Mouse (Mus musculus): ENCODE data around the gene Zfp612.
"Not testable (repeated sequence)": the region's sequence is repeated elsewhere in the genome, so short reads cannot be mapped to it uniquely, and the experiment has no call there.

Gene Zfp612

DNA sequence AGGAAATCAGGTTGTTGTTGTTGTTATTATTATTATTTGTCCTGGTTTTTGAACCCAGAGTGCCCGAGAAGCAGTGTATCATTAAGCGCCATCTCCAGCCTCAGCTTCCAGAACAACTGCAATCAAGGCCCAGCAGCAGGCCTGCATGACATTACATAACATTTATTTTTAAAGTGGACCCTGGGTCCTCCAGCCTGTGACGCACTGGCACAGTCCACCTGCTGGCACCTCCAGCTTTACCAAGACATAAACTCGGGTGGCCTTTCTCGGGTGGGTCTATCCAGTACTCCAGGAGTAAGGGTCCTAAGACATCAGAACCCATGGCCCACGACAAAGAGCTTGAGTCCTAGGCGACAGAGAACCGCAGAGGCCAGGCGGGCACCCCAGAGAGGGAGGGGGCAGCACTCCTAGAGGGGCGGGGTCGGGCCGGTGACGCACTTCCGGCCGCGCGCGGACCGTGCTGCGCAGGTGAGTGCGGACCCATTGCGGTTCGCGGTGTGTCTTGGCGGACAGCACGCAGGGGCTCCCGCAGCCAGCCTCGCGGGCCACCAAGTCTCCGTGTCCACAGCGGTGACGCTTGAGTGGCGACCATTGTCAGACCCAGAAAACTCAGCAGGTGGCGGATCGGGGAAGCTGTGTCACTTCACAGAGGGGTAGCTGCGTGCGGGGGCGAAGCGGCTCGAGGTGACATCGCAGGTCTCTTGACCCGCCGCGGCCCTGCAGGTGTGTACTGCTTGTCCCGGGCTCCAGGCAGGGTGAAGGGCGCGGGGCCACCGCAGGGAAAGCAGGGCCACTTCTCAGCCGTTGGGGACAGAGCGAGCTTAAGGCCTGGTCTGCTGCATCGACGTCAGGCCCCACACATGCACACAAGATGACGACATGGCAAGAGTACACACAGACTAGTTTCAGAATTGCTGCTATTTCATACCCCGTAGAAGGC, at the start of gene Zfp612:
Gene Zfp612 (plus strand): TSS at position 465 of the 940 bp plus-strand sequence.
- peak in 1 of 2 experiments; percentile 5 for DNase-seq (ENCODE audit: low spot score in 2 of 2)

DNA sequence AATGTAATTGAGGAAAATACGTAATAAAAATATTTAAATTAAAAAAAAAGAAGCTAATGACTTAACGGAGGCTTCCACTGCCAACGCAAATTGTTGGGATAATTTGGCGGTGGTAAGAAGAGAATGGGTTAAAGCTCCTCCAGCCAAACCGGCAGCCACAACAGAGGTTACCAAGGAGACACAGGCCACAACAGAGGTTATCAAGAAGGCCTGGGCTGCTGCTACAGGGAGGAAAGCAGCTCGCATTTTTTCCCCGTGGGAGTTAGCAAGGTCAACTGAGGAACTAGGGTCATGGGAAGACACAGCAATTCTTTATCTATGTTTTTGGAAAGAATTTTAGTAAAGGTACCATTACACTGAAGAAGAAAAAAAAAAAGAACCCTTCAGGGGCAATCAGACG, 45.8 kb upstream of the Zfp612 start:
- not testable (repeated sequence) for DNase-seq (ENCODE audit: low spot score in 2 of 2)

DNA sequence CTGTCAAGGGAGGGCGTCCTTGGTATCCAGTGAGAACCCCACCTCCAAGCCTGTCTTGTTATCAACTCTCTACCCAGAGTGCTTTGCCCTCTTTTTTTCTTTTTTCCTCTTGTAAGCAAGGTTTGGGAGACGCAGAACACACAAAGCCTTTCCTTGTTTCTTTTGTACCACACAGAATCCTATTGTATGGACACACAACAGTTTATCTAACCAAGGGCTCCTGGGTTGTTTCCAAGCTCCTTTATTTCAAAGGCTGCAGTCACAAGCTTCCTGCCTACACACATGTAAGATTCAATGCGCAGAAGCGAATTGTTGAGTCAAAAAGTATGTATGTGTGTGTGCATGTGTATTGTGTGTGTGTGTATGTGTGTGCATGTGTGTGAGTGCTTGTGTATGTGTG, 45.2 kb upstream of the Zfp612 start:
- no peak for DNase-seq (ENCODE audit: low spot score in 2 of 2)

DNA sequence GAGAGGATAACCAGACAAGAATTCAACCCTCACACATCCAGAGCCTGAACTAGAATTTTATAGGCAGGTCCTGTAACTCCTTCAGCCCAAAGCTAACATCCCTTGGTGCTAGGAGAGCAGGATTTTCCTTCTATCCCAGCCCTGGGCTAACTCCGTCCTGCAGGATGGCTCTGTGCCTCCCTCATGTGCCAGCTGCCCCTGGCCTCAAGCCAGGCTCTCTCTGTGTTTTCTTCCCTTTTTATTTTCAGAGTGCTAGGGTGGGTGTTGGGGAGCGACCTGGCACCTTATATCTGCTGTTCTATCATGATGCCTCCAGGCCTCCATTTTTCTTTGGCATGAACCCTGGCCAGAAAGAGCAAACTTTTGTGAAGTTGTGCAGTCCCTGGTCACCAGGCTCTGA, 43.4 kb upstream of the Zfp612 start:
- DNase-seq (ENCODE audit: low spot score in 2 of 2) = no peak

DNA sequence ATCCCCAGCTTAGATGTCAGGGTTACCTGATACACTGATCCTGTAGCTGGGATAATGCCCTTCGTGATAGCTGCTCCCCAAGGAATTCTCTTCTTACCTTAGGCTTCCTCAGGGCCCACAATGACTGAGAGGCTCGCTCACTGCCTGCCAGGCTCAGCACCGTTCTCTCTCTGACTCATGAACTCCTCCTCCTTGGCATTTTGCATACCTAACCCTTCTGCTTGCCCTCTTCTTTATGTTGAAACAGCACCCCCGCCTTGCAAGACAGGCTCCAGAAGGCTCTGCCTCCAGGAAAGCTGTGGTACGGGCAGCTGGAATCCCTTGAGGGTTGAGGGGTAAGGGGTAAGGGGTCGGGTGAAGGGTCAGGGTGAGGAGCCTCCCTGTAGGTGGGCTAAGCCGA, 40.3 kb upstream of the Zfp612 start:
- DNase-seq (ENCODE audit: low spot score in 2 of 2) = no peak

DNA sequence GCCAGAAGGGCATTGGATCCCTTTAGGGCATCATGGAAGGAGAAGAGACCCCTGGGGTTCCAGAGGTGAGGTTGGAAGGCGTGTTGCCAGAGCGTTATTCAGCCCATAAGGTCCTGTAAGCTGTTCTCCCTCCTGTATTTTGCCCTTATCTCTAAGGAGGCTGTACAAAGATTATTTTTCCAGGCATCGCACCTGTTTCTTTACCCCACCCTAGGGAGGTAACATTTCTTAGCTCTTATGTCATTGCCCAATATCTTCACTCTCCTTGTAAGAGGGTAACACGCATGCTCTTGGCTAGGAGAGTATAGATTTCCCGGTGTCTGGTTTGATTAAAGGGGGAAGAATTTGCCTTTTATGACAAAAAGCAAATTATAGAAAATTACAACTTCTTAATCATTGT, 39.9 kb upstream of the Zfp612 start, which contains the start of gene Chst4:
Gene Chst4 (minus strand): TSS at position 82 of the 400 bp plus-strand sequence.
- no peak for DNase-seq (ENCODE audit: low spot score in 2 of 2)

DNA sequence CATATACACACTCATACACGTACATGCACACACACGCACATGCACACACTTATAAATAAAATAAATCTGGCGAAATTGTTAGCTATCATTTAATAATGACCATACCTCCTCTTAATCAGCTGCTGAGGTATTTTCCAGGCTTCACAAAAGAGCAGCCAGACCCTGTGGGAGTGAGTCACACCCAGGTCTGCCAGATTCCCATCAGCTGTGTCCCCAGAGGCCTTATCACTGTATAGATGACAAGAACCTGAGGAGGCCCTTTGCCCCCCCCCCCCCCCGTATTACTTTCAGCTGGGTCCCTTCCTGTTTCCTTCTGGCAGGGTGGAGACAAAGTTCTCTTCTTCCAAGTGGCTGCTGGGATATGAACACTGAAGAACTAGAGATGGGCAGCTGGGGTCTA, 39.0 kb upstream of the Zfp612 start:
- DNase-seq (ENCODE audit: low spot score in 2 of 2) = no peak

DNA sequence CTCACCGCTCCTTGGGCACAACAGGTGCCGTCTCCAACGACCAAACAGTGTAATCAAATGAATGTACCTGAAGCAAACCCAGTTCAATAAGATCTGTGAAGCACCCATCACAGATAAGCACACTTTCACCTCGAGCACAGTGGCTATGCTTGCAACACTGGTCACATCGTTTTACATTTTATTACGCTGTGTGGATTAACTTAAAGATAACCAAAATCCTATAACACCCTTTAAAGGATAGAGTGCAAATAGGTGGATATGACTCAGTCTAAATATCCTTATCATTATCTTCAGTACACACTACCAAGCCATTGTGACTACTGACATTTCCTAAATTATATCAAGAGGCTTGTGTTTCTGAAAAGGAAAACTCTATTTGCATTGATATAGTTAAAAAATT, 28.3 kb upstream of the Zfp612 start:
- DNase-seq (ENCODE audit: low spot score in 2 of 2) = no peak

DNA sequence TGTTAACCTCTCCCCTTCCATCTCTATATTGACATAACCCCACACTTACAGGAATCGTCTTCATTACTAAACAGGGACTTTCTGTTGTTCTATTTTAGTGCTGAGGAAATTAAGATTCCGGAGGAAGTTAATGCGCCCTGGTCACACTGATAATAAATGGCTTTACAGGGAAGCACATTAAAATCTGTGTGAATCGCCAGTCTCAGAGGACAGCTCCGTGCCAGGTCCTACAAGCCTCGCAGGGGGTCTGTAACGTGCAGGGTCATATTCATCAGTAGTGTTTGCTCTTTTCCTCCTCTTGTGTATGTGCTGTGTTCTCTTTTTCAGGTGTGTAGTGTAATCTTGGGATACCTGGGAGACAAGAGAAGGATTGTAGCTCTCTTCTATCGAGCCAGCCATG, 21.3 kb upstream of the Zfp612 start:
- no peak for DNase-seq (ENCODE audit: low spot score in 2 of 2)

DNA sequence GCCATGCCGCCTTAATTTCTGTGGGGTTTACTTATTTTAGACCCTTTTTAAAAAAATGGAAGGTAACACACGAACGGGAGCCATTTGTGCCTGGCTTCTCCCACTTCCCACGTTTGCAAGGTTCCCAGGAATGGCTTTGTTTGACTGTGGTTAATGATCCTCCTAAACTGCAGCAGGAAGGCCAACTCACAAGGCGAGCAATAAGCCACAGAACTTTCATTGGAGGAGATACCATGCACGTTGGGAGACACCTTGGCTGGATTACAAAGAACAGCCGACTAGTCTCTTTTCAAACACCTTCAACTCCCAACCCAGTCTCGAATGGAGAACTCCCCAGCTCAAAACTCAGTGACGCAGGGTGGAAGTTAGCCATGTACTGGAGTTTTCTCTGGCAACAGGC, 15.4 kb upstream of the Zfp612 start:
- no peak for DNase-seq (ENCODE audit: low spot score in 2 of 2)

DNA sequence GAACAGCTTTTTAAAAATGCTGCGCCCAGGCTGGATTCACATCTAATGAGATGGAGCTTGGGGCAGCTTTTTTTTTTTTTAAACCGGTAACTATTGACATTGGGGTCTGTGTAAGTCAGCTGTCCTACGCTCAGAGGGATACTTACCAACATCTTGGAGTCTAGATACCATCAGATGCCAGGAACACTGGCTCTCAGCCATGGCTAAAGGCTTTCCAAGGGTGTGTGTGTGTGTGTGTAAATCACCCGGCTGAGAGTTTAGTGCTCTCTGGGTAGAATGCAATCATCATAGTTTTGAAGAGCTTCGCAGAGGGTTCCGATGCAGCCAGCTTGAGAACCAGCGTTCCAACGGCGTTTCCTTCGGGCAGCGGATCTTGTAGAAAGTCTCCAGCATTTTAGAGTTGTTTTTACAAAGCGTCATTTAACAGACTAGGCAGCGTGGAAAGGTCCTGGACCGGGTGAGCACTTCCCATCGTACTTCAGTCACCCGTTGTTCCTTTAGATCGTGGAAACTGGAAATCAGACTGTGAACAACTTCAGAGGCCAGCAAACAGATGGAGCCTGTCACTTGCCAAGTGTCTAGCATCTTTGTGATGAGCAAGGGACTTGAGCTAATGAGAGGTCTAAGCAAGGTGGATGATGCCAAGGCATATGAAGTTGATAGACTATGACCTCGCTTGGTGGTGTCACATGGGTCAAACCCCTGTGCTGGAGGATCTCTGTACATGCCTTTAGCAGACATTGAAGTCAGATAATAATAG, 14.8 kb upstream of the Zfp612 start:
- DNase-seq (ENCODE audit: low spot score in 2 of 2) = no peak

DNA sequence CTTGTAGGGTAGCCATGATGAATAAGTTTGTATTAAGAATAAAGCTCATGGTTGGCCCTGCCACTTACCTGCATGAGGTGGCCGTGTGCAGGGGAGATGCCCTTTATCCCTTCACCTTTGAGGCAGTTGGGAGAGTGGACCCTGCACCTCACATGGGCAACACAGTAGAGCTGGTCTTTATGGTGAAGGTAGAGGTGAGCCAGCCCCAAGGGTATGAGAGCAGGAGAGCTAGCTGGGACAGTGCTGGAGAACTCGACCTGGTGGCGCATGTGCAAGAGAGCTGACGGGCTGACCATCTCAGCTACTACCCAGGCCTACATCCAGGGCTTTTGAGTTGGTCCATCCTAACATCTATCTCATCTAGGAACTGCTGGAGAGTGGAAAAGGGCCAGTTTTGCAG, 13.9 kb upstream of the Zfp612 start:
- DNase-seq (ENCODE audit: low spot score in 2 of 2) = no peak

DNA sequence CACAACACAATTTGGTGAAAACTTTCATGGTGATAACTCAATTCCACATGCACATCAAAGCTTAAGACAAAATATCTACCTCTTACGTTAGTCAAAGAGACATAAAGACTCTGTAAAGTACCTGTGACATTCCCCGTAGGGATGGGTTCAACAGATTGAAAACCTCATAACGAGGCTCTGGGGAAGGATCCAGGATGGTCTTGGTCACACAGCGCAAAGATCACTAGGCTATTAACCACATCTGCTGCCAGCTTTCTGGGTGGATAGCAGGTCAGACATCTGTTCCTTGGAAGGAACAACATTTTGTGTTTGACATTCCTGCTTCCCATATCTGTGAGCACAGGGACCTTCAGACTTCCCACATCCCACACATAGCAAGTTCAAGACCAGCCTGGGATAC, 9.8 kb upstream of the Zfp612 start:
- no peak for DNase-seq (ENCODE audit: low spot score in 2 of 2)

DNA sequence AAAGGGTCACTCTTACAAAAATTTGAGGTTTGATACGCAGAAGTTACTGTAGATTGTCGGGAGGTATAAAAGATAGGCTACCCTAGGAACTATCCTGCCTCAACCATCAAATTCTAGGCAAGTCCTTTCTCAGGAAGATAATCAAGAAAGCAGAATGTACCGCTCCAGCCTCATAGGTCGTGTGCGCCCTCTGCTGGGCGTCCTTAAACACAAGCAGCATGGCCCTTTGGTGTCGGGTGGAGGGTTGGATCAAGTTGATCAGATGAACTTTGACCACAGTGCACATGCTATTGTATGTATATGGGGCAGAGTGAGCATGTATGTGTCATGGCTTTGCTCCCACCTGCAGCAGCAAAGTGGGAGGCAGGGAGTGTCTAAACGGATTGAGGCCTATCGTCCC, 7.9 kb upstream of the Zfp612 start:
- peak in 1 of 2 experiments; percentile 17 for DNase-seq (ENCODE audit: low spot score in 2 of 2)

DNA sequence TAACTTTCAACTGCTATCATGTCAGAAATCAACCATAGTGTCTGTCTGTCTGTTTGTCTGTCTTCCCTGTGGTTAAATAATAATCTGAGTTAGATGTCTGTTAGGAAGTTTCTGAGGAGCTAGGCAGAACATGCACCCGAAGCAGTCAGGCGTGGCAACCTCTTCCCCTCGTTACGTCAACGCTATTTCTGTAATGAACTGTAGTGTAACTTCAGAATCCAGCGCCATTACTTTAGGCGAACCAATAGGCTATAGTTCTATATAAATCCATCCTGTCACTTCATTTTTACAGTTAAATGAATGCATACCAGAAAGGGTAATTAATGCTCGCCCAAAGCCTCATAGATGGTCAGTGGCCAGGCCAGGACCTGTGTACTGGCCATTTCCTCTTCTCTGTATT, 5.0 kb upstream of the Zfp612 start:
- DNase-seq (ENCODE audit: low spot score in 2 of 2) = no peak

DNA sequence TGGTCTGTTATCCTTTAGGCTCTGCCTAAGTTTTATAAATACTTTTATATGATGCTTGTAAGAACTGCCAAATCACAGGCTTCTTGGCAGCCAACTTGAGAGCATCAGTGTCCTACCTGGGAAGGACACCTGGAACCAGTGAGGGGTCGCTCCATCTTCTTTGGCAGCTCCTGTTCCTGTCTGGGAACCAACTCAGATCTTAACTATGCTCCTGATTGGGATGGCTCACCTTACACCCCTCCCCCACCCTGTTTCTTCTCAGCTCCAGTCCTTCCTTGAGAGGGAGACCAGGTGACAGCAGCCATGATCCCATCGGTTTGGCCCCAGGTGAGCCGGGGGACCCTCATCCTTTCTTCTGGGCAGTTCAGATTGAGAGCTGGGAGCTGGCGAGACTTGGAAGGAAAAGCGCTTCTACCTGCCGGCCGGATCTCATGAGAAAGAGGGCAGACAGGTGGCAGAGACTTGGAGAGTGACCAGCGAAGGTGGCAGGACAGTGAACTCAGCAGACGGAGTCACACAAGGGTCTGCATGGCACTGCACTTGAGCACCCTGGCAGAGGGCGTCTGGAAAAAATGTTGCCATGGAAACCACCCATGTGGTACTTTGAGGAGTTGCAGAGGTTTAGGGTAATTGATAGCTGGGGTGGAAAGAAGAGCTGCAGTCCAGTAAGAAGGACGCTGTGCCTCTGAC, 3.0 kb downstream of the Zfp612 start:
- no peak for DNase-seq (ENCODE audit: low spot score in 2 of 2)

DNA sequence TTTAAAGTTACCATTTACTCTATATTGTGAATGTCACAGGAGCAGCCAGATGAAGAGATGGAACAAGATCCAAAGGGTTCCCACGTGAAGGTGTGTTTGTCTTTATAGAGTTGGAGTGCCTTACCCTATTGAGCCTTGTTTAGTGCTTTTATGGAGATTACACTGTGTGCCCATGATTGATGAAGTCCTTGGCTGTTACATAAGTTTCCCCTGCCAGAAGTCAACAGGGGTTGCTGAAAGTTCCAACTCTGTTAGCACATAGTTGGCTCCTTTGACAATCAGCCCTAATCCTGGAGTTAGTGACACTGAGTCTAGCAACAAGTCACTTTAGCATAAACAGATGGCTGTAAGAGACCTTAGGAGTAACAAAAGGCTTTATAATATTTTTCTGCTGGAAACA, 12.3 kb downstream of the Zfp612 start:
- DNase-seq (ENCODE audit: low spot score in 2 of 2) = no peak

DNA sequence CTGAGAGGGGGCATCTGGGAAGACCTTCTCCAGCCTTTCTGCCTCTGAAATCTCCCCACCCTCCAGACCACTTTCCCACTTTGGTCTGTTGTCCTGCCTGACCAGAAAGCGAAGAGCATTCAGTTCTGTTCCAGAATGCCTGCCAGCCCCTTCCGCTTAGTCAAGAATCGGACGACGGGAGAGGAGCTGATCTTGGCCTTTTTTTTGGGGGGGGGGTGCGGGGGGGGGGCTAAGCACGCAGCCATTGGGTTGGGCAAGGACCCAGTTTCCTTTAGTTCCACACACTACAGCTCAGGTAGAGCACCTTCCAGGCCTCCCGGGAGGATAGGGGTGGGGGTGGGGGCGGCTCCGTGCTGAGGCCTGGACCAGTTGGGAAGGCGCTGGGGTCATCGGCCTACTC, 21.4 kb downstream of the Zfp612 start, which contains the start of gene Gm21964:
Gene Gm21964 (plus strand): TSS at position 301 of the 400 bp plus-strand sequence.
- no peak for DNase-seq (ENCODE audit: low spot score in 2 of 2)

DNA sequence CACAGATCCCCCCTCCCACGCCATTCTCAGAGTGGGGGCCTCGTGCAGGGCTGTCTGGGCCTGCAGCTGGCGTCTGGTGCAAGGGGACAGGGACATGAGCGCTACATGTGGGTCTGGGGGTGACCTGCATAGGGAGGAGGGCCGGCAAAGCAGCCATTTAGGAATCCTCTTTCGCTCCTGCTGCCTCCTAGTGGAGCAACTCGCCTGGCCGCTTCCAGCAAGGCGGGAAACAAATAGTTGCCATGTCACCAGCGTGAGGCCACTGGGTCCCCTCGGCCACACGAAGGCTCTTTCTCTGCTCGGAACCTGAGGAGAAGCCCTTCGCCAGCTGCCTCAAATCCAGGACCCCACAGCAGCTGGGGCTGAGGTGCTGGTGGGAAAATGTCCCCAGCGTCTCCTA, 22.1 kb downstream of the Zfp612 start:
- no peak for DNase-seq (ENCODE audit: low spot score in 2 of 2)

DNA sequence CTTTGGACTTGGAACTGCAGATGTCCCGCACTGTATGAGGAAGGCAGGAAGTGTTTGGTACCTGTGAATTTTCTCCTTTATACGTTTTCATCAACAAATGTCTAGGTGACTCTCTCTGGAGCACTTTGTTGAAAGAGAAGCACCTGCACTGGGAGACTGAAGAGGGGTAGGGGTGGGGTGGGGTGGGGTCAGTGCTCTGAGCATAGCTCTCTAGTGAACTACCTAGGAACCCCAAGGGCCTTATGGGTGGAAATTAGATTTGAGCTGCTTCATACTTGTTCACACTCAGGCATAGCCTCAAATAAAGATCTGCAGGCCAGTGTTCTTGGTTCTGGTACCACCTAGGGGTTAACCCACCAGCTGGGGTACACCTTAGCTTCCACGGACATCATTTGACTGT, 23.1 kb downstream of the Zfp612 start, which contains the start of gene Gm17720:
Gene Gm17720 (minus strand): TSS at position 101 of the 400 bp plus-strand sequence.
- DNase-seq (ENCODE audit: low spot score in 2 of 2) = no peak

DNA sequence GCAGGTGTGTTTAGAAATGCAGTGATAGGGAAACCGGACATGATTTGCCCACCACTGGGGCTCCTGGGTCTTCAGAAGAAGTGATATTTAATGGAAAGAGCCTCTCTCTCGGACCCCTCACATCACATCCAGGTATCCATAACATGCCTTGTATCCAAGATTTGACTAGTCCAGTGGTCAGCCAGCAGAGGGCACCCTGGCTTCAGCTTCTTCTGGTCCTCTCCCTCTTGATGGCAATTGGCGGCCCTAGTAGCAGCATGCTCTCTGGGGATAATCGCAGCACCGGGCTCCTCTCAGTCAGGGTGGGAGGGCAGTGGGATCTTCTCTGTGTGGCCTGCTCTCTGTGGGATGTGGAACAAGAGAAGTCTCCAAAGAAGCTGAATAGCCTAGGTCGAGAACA, 40.2 kb downstream of the Zfp612 start:
- DNase-seq (ENCODE audit: low spot score in 2 of 2) = no peak

DNA sequence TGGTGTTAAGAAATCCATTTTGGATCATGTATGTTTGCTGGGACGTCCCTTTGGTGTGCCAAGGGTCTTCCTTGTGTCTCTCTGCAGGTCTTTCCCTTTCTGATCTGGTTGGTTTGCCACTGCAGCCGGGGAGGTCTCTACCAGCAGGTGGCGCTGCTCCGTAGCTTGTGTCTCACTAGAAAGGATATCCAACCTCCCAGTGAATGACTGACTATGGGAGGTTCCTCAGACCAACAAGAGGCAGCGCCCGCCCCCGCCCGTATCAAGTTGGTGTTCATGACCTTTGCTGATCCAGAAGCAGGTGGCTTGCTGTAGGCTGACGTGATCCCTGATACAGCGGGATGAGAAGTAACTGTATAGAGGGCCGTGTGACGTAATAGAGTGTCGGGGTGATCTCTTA, 51.0 kb downstream of the Zfp612 start:
- peak in 1 of 2 experiments; percentile 18 for DNase-seq (ENCODE audit: low spot score in 2 of 2)
